Mouse (Mus musculus) kidney, postnatal 0 days (tissue): Measurements from ENCODE around the gene Dpt. TPM values are rescaled to one million over a fixed set of nuclear protein-coding genes. Genes with fewer than 3 reads are reported as not detected.
"Not testable (repeated sequence)": the region's sequence is repeated elsewhere in the genome, so short reads cannot be mapped to it uniquely, and the experiment has no call there.

ENCODE experiments used
- ATAC-seq: fragments of 200-750 bp; cut with Nextera tagmentation; replicated peaks from 2 replicates; pipeline ENCODE4 v1.8.0; 2017; ENCODE audit warnings: low read depth, moderate number of reproducible peaks, moderate TSS enrichment, moderate library complexity; ENCODE audit not compliant: low FRiP score
- DNase-seq: peaks from one replicate; pipeline ENCODE4 v3.0.0-alpha.2; 2016; ENCODE audit warnings: low spot score
- H3K27ac ChIP-seq: fragments of 300-500 bp; sonication (generic); 2 replicates; pipeline ENCODE4 v1.5.1; 2014; ENCODE audit warnings: mild to moderate bottlenecking
- H3K27me3 ChIP-seq: fragments of 300-500 bp; sonication (generic); 2 replicates; pipeline ENCODE4 v1.6.1; 2014; ENCODE audit warnings: low read length, mixed read lengths; ENCODE audit not compliant: insufficient read depth
- H3K36me3 ChIP-seq: fragments of 300-500 bp; sonication (generic); 2 replicates; pipeline ENCODE4 v1.6.1; 2014; ENCODE audit warnings: low read length, mixed read lengths; ENCODE audit not compliant: insufficient read depth
- H3K4me1 ChIP-seq: fragments of 300-500 bp; sonication (generic); replicated peaks from 2 replicates; pipeline ENCODE4 v1.6.1; 2014; ENCODE audit warnings: antibody characterized with exemption, low read length, mixed read lengths; ENCODE audit not compliant: insufficient read depth
- H3K4me2 ChIP-seq: fragments of 300-500 bp; sonication (generic); 2 replicates; pipeline ENCODE4 v1.6.1; 2014; ENCODE audit warnings: mild to moderate bottlenecking, low read length, moderate library complexity, mixed read lengths
- H3K4me3 ChIP-seq: fragments of 300-500 bp; sonication (generic); replicated peaks from 2 replicates; pipeline ENCODE4 v1.5.1; 2014; ENCODE audit warnings: low read depth, low read length
- H3K9ac ChIP-seq: fragments of 300-500 bp; sonication (generic); 2 replicates; pipeline ENCODE4 v1.6.1; 2014; ENCODE audit warnings: low read depth, low read length
- H3K9me3 ChIP-seq: fragments of 300-500 bp; sonication (generic); replicated peaks from 2 replicates; pipeline ENCODE4 v1.6.1; 2016; ENCODE audit warnings: low read length, inconsistent platforms, mixed read lengths
- CTCF ChIP-seq: IDR thresholded peaks from 2 replicates; pipeline ENCODE4 v1.5.1; 2016; ENCODE audit warnings: antibody characterized with exemption, low read depth, mild to moderate bottlenecking, moderate library complexity
- WGBS: fragments of 180-500 bp; shearing (Covaris S2); extraction: QIAGEN DNeasy Blood & Tissue Kit; methylation state at CpG from one replicate; pipeline ENCODE4 v1.1.7; 2014; 5-methylcytosine and 5-hydroxymethylcytosine counted together
- polyA plus RNA-seq: library from polyadenylated mRNA; unstranded; fragments of >200 nt; fragmentation: Nextera tagmentation; extraction: Ambion mirVana; gene quantifications from 2 replicates; pipeline ENCODE4 v1.2.1, GENCODE M21; 2015

The Dpt gene
- polyA plus RNA-seq, 1 experiment from 2014 or later = 3.5 TPM

DNA sequence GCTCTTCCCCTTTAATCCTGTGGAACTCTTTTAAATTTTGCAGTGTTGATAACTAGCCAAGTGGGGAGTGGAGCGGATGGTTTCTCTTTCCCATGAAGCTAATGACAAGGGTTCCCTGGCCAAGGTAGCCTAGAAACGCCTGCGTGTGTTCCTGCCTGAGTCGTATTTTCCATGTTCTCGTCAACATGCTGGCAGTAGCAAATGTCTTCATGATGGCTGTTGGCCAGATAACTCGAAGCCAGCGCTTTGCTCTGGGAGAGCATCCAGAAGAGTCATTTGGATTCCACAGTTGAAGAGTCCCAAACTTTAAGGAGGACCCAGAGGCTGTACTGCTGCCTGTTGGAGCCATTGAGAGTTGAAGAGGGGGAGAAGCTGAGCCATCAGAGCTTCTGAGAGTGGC lies 25.8 kb upstream of the Dpt start:
- H3K4me3 ChIP-seq = no peak overlapping the region
- H3K9ac ChIP-seq = no peak overlapping the region
- H3K4me2 ChIP-seq = no peak overlapping the region
- H3K27me3 ChIP-seq = no peaks in the 10 kb centered on the region
- H3K27ac ChIP-seq = no peak overlapping the region
- DNase-seq = peak; percentile 44
- no peaks in the 10 kb centered on the region for H3K36me3 ChIP-seq
- no peak for TF ChIP-seq CTCF
- ATAC-seq = no peak
- no peaks in the 10 kb centered on the region for H3K9me3 ChIP-seq
- WGBS = 69% methylated on average over 7 of the region's 7 CpGs
- H3K4me1 ChIP-seq = no peaks in the 10 kb centered on the region

DNA sequence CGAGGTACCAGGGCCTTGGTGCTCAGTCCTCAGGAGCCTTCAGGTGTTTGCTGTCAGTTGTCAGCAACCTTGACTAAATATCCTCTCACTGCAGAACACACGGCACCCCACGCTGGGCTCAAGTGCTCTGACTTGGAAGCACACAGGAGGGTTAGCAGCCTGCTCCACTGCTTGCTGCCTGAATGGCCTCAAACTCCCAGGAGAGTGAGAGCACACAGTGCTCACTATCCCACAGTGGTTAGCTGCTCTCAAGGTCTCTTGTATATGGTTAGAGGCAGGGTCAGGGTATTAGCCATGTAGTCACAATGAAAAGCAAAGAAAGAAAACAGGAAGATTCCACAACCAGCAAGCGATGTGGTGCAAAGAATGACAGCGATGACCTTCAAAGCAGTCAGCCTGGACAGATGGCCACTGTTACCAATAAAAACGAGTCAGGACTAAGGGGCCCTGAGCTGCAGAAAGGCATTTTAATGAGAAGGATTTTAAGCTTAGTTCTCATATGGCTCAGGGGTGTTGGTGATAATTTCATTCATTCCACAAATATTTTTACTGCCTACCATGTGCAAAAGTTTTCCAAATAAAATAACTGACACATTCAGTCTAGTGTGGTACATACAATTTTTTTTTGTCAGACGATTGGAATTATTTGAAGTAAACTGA lies 15.5 kb upstream of the Dpt start:
- DNase-seq (no peak), ATAC-seq (no peak)
- Histone ChIP-seq H3K4me2 (no peak overlapping the region), H3K36me3 (no peaks in the 10 kb centered on the region), H3K27ac (no peak overlapping the region), H3K4me1 (no peaks in the 10 kb centered on the region), H3K27me3 (no peaks in the 10 kb centered on the region), H3K9ac (no peak overlapping the region), H3K4me3 (no peak overlapping the region), H3K9me3 (no peaks in the 10 kb centered on the region)
- no peak for TF ChIP-seq CTCF
- WGBS = 37% methylated on average over 7 of the region's 7 CpGs

DNA sequence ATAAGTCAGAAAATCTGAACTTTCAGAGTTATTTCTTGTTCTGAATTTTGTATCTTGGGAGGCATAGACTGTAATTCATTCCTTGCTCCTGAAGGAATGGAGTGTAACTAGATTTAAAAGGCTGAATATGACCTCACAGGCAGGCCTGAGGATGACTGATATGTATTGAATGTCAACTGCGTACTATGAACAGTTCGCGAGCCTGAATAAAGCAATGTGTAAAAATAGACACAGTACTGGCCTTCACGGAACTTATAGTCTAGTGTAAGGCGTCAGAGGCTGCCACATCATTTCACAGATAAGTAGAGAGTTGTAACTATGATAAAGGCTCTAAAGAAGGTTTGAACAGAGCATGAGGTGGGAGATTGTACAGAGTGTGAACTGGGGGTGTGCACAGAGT lies 10.3 kb upstream of the Dpt start:
- ATAC-seq (no peak), DNase-seq (no peak)
- H3K9ac ChIP-seq = no peak overlapping the region
- H3K27ac ChIP-seq = no peak overlapping the region
- WGBS = 88% methylated on average over 5 of the region's 5 CpGs
- no peaks in the 10 kb centered on the region for H3K27me3 ChIP-seq
- no peak overlapping the region for H3K4me3 ChIP-seq
- no peaks in the 10 kb centered on the region for H3K4me1 ChIP-seq
- H3K36me3 ChIP-seq = no peaks in the 10 kb centered on the region
- H3K4me2 ChIP-seq = no peak overlapping the region
- no peaks in the 10 kb centered on the region for H3K9me3 ChIP-seq
- TF ChIP-seq CTCF = no peak

DNA sequence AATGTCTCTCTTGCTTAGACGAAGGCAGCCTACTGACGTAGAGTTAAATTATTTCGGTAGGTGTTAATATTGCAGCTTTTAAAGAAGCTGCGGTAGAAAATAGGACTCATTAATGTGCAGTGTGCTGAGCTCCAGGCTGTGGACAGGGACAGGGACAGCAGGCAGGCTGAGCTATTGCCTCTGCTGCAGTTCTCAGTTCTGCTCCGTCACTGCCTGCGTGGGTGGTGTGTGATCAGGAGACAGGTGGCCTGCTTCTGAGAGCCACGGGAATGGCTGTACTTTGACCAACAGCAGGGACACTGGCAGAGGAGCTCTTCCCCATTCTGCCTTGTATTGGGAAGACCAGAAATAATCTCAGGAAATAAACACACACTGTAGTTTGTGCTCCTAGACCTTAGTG lies 8.7 kb upstream of the Dpt start:
- ATAC-seq = no peak
- 36% methylated on average over 7 of the region's 7 CpGs for WGBS
- no peaks in the 10 kb centered on the region for H3K4me1 ChIP-seq
- H3K36me3 ChIP-seq = no peaks in the 10 kb centered on the region
- TF ChIP-seq CTCF = no peak
- DNase-seq = no peak
- no peaks in the 10 kb centered on the region for H3K9me3 ChIP-seq
- no peaks in the 10 kb centered on the region for H3K27me3 ChIP-seq
- H3K27ac ChIP-seq = no peak overlapping the region
- H3K9ac ChIP-seq = no peak overlapping the region
- H3K4me3 ChIP-seq = no peak overlapping the region
- H3K4me2 ChIP-seq = no peak overlapping the region

DNA sequence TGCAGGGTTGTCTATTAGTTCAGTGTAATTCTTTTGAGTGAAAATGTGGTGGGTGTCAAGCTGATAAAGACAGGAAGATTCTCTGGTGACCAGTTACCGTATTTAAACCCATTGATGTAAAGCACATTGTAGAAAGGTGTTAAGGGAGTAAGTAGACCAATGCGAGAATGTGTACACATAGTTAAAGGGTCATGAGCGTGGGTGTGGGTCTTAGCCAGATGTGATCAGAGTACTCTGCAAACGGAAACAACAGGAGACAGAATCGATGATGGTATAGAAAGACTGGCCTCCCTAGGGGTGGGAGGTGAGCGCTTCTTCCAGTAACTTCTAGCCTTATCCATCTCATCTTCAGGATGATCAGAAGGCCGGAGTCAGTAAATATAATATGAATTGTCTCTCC lies 8.2 kb upstream of the Dpt start:
- no peak overlapping the region for H3K4me3 ChIP-seq
- H3K4me2 ChIP-seq = no peak overlapping the region
- TF ChIP-seq CTCF = no peak
- no peak overlapping the region for H3K27ac ChIP-seq
- H3K36me3 ChIP-seq = no peaks in the 10 kb centered on the region
- H3K9ac ChIP-seq = no peak overlapping the region
- H3K4me1 ChIP-seq = no peaks in the 10 kb centered on the region
- no peaks in the 10 kb centered on the region for H3K9me3 ChIP-seq
- 83% methylated on average over 7 of the region's 7 CpGs for WGBS
- no peak for ATAC-seq
- DNase-seq = no peak
- no peaks in the 10 kb centered on the region for H3K27me3 ChIP-seq

DNA sequence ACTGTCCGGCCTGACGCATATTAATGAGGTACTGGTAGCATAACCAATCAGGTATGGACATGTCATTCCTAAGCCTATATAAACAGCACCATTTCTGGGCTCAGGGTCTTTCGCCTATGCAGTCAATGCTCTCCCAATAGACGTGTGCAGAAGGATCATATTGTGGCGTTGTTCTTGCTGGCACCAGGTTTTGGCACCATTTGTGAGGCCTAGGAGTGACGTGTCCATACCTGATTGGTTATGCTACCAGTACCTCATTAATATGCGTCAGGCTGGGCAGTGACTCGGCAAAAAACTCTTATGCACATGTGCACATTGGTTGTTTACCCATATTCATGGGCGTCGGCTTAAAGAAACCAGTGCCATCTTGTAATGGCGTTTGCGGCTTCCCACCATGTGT lies 6.1 kb upstream of the Dpt start:
- DNase-seq, ATAC-seq, H3K27me3 ChIP-seq, H3K9me3 ChIP-seq, H3K36me3 ChIP-seq, H3K27ac ChIP-seq, H3K4me1 ChIP-seq, H3K4me2 ChIP-seq, H3K4me3 ChIP-seq, H3K9ac ChIP-seq: not testable (repeated sequence)
- WGBS = 95% methylated on average over 12 of the region's 12 CpGs

DNA sequence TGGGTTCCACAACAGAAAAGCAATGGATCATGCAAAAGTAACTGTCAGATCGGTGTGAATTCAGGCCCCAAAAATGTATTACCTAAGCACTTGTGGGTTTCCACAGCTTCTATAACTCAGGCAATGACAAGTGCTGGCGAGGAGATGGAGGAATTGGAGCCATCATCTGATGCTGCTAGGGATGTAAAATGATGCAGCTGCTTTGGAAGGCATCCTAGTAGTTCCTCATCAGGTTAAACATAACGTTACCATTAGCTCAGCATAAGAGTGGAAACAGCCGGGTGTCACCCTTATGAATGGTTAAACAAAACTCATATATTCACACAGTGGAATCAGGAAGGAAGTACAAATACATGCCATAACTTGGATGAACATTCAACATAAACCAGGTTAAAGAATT lies 3.4 kb upstream of the Dpt start:
- DNase-seq = no peak
- 64% methylated on average over 4 of the region's 4 CpGs for WGBS
- ATAC-seq = no peak

More for the DNA sequence above, 3.4 kb upstream of the Dpt start:
- H3K4me2 ChIP-seq = no peak overlapping the region
- no peaks in the 10 kb centered on the region for H3K27me3 ChIP-seq
- no peak for TF ChIP-seq CTCF
- no peaks in the 10 kb centered on the region for H3K36me3 ChIP-seq
- H3K4me1 ChIP-seq = no peaks in the 10 kb centered on the region
- no peaks in the 10 kb centered on the region for H3K9me3 ChIP-seq
- H3K4me3 ChIP-seq = no peak overlapping the region
- no peak overlapping the region for H3K27ac ChIP-seq
- H3K9ac ChIP-seq = no peak overlapping the region
